Mouse (Mus musculus): Measurements from ENCODE around the gene Cracr2b.

Gene Cracr2b

DNA sequence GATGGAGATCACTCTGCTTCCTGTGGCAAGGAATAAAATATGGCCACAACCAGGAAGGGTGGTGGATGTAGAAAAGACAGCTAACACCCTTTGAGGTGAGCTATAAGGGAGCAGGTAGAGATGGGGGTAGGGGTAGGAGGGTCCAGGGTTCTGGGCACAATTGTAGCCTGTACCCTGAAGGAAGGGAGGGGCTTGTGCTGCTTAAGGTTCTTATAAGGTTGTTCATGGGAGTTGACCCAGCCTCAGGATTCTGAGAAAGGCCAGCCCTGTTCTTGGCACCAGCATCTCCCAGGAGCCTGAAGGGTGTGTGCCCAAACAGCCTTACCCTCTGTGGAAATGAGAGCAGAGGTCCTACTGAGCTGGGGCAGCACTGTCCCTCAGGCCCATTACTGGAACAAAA lies 9.0 kb upstream of the Cracr2b start:
- no peak for DNase-seq (ENCODE audit: low read depth in 2 of 2, low spot score in 2 of 2)

DNA sequence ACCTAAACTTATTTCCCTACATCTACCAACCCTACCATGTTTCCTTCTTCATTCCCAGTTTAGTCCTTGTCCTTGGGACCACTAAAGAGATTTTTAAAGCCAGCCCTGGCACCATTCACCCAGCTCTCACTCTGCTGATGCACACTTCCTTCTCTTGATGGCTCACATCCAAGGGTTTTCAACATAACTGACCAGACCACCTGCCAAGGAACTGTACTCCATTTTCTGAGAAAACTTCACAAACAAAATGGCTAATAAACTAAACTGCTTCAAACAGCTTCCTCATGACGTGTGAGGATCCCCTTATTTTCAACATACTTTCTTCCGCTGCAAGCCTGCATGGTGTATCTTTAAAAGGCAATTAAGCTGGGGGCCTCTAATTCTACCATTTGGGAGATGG lies 7.3 kb upstream of the Cracr2b start:
- DNase-seq (ENCODE audit: low read depth in 2 of 2, low spot score in 2 of 2): no peak

DNA sequence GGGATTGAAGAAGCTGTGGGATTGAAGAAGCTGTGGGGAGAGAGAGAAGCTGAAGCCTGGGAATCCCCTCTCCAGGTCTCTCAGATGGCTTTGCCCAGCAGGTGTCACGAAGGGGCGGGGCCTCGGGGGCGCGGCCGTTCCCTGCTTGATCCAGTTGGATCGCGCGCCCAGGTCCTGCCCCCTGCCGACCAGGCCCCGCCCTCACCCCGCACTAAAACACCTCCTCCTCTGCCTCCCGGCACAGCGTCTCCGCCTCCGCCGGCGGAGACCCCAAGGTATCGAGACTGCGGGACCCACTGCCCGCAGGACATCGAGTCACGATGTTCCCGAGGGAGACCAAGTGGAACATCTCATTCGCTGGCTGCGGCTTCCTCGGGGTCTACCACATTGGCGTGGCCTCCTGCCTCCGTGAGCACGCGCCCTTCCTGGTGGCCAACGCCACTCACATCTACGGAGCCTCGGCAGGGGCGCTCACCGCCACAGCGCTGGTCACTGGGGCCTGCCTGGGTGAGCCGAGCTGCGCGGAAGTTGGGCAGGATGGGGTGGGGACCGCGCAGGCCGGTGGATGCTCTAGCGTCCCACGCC lies 5.8 kb upstream of the Cracr2b start, which contains the start of gene Pnpla2:
TSS of gene Pnpla2 (plus strand) at position 232 of the 585 bp plus-strand sequence.
- peak; percentile 83 to 90 for DNase-seq (ENCODE audit: low read depth in 2 of 2, low spot score in 2 of 2)

DNA sequence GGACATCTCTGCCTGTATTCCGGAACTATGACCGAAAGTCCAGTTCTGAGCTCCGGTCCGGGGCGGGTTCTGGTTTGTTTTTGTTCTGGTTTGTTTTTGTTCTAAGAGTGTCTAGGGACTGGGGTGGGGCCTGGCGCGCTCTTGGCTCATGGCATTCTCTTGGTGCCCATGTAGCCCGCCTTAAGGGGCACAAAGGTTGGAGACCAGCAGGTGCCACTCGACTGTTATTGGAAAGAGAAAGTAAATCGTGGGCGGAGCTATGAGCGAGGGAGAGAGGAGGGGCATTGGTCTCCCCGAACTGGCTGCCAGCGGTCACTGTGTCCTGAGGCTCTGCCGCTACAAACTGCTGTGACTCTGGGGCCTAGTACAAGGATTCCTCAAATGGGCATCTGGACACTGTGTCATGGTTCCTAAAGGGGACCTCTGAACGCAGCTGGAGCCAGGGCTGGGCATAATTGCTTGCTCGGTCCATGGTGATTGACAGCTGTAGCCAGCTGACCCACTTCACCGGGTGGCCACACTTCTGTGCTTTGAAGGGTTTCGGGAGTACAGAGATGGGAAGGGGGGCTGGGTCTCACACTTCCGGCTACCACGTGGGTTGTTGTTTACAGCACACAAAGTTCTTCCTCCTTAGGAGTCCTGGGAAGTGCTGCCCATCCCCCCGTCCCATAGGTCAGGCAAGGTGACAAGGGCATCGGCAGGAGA lies 5.1 kb upstream of the Cracr2b start:
- DNase-seq (ENCODE audit: low read depth in 2 of 2, low spot score in 2 of 2): no peak

DNA sequence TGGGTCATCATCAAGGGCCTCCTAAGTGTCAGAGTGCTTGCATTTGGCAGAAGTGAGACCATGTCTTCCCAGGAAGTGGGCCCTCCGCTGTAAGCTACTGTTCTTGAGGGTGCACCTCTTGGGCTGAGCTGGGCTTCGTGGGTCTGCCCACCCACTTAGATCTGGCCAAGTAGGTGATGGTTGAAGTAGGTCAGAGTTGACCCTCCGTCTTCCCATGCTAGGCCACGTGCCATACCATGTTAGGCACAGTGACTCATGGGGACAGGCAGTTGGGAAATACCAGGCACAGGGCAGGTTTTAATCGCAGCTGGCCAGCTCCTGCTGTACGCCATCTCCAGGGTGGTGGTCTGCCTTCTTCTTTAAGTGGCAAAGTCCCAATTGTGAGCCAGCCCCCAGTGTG lies 4.2 kb upstream of the Cracr2b start:
- DNase-seq (ENCODE audit: low read depth in 2 of 2, low spot score in 2 of 2): no peak

DNA sequence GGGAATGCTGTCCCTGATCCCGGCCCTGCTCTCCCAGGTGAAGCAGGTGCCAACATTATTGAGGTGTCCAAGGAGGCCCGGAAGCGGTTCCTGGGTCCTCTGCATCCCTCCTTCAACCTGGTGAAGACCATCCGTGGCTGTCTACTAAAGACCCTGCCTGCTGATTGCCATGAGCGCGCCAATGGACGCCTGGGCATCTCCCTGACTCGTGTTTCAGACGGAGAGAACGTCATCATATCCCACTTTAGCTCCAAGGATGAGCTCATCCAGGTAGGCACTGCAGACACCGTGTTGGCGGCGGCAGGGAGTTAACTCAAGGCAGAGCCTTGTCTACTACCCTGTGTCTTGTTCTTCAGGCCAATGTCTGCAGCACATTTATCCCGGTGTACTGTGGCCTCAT lies 3.7 kb upstream of the Cracr2b start:
- no peak for DNase-seq (ENCODE audit: low read depth in 2 of 2, low spot score in 2 of 2)

DNA sequence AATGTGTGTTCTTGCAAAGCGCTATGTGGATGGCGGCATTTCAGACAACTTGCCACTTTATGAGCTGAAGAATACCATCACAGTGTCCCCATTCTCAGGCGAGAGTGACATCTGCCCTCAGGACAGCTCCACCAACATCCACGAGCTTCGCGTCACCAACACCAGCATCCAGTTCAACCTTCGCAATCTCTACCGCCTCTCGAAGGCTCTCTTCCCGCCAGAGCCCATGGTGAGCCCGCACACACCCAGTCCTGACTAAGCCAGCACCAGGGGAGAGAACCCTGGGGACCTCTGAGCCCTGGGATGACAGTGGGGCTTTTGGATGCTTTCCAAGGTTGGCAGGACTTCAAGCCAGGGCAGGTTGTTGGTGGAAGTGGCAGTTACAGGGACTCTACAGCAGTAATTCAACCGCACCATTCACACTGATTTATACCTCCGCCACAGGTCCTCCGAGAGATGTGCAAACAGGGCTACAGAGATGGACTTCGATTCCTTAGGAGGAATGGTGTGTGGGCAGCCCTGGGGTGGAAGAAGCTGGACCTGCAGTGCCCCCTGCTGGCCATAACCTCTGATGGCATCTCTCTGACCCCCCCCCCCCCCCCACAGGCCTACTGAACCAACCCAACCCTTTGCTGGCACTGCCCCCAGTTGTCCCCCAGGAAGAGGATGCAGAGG lies 2.8 kb upstream of the Cracr2b start:
- DNase-seq (ENCODE audit: low read depth in 2 of 2, low spot score in 2 of 2): peak in 1 of 2 experiments; percentile 67

DNA sequence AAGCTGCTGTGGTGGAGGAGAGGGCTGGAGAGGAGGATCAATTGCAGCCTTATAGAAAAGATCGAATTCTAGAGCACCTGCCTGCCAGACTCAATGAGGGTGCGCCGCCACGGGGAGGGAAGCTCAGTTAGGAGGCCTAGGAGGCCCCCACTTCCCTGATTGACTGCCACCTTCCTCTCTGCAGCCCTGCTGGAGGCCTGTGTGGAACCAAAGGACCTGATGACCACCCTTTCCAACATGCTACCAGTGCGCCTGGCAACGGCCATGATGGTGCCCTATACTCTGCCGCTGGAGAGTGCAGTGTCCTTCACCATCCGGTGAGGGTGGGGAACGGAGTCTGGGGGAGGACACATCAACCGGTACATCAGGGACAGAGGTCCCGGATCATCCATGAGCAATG lies 2.2 kb upstream of the Cracr2b start:
- no peak for DNase-seq (ENCODE audit: low read depth in 2 of 2, low spot score in 2 of 2)

DNA sequence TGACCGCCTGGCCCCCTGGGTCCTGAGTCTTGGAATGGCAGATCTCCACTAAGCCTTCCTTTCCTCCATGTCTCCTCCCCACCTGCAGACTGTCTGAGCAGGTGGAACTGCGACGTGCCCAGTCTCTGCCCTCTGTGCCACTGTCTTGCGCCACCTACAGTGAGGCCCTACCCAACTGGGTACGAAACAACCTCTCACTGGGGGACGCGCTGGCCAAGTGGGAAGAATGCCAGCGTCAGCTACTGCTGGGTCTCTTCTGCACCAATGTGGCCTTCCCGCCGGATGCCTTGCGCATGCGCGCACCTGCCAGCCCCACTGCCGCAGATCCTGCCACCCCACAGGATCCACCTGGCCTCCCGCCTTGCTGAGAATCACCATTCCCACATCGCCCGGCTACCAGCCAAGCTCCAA lies 1.6 kb upstream of the Cracr2b start:
- no peak for DNase-seq (ENCODE audit: low read depth in 2 of 2, low spot score in 2 of 2)

DNA sequence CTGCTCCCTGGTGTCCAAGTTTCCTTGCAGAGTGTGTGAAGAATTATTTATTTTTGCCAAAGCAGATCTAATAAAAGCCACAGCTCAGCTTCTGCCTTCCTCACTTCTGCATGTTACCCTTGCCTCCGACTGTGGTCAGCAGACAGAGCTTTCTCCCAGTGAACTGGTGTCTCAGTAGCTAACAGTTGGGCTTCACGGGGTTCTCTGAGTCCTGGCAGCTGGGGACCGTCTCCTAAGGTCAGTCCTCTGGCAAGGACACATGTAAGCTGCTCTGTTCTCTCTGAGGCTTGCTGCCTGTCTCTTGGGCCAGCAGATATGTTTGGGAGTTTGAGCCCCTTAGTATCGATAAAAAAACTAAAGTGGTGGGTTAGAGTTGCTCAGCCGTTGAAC lies 898 bp upstream of the Cracr2b start:
- no peak for DNase-seq (ENCODE audit: low read depth in 2 of 2, low spot score in 2 of 2)

DNA sequence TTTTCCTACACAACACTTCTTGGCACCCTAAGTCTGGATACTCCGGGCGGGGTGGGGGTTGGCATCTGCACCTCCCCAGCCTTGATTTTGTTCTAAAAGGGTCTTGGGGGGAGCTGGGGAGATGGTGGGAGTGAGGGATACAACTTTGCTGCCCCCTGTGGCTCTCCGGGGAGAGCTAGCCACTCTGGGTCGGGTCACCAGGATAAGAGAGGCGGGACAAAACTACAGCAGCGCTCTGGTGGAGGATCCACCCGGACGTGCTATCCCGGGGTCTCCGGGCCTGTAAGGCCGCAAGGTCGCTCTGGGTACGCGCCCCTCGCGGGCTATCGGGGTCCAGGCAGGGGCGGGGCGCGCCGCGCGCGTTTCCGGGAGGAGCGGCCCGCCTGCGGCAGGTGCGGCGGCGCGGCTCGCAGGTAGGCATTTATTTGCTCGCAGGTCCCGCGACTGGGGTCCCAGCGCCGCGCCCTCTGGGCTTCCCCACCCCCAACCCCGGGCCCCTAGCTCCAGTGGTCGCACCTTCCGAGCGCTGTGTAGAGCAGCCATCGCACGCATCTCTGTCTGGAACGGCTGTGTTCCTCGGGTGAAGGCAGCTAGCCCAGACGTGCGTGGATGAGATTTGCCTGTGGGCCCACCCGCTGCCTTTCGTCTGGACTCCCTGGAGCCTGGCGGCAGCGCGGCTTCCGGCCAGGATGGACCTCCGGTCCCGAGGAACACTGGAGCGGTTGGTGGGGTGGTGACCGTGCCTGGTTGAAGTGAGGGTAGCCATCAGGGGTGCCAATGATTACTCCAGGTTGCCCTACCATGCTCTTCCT lies 833 bp downstream of the Cracr2b start:
- no peak for DNase-seq (ENCODE audit: low read depth in 2 of 2, low spot score in 2 of 2)

DNA sequence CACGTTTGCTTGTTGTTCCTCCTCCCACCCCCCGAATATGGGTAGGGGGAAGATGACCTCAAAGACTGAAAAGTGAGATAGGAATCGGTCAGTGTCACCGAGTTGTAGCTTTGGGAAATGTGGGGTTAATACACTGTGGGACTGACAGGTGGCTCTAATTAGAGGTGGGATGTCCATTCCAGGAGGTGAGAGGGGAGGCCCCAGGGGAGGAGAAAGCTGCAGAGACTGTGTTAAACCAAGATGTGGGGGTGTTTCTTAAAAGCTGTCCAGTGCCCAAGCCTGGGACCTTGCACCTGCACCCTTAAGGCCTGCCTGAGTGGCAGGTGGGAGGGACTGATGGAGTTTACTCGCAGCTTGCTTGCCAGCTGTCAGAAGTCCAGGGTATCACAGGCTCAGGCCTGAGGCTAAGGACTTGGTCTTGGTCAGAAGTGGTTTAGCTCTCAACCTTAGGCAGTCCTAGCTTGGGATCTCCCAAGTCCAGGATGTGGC lies 1.5 kb downstream of the Cracr2b start:
- DNase-seq (ENCODE audit: low read depth in 2 of 2, low spot score in 2 of 2): no peak

DNA sequence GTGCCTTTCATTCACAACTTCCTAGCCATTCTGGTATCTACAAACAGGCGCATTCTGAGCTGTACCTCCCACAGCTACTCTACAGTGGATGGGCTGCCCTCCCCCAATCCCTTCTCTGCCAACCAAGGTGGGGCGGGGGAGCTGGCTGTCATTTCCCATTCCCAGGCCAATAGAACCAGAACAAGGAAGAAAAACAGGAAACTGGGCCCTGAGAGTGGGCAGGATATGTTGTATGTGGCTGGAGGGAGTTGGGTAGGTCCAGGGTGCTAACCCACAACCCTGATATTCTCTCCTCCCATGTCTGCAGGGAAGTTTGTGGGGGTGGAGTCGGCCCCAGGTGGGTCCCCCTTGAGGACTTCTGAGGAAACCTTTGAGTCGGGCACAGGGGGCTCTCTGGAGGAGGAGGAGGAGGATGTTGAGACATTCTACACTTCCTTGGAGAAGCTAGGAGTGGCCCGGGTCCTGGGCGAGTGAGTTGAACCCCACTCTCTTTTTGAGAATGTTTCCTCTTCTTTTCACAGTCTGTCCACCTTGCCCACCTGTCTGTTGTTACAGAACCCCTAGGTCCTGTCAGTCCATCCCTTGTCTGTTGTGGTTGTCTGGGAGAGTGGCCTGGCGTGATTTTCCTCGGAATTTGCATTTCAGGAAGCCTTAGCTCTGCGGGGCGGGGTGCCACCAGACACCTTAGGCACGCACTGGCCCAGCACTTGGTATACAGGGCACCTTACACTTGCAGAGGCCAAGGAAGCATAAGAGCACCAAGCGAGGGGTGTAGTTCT lies 3.1 kb downstream of the Cracr2b start:
- no peak for DNase-seq (ENCODE audit: low read depth in 2 of 2, low spot score in 2 of 2)

DNA sequence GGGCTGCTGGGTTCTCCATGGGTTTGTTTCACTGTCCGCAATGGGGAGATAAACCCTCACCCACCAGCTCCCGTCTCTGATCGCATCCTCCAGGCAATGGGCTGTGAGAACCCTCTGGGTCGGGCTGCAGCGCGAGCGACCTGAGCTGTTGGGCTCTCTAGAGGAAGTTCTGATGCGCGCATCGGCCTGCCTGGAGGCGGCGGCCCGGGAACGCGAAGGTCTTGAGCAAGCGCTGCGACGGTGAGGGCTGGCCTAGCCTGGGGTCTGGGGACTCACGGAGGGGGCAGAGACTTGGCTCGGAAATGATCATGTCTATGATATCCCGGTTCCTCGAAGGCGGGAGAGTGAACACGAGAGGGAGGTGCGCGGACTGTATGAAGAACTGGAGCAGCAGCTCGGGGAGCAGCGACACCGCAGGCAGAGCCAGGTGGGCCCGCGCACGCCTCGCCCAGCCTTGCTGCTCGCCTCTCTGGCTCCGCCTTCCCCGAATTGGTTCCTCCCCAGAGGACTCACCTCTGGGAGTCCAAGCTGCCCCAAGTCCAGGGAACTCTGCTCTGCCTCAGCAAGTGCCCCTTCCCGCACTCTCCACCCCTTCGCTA lies 3.8 kb downstream of the Cracr2b start:
- no peak for DNase-seq (ENCODE audit: low read depth in 2 of 2, low spot score in 2 of 2)

DNA sequence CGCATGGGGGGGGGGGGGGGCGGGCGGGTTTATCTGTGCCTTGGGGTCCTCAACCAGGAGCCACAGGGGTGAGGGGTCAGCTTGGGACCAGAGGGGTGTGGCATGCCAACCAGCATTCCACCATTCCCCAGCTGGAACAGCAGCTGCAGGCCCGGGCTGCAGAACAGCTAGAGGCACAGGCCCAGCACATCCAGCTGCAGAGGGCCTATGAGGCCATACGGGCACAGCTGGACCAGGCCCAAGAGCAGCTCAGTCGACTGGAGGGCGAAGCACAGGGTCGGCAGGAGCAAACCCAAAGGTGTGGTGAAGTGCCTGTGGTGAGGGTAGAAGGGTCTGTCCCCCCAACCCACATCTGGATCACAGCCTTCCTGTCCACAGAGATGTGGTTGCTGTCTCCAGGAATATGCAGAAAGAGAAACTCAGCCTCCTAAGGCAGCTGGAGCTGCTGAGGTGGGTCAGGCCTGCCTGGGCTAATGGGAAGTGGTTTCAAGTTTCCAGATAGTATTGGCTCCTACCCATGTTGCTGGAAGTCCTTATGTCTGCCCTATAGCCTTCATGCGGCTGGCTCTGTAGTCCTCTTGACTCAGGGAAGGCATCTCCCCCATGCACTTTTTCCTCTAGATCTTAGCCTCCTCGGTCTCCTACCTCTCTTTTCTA lies 4.6 kb downstream of the Cracr2b start:
- no peak for DNase-seq (ENCODE audit: low read depth in 2 of 2, low spot score in 2 of 2)

DNA sequence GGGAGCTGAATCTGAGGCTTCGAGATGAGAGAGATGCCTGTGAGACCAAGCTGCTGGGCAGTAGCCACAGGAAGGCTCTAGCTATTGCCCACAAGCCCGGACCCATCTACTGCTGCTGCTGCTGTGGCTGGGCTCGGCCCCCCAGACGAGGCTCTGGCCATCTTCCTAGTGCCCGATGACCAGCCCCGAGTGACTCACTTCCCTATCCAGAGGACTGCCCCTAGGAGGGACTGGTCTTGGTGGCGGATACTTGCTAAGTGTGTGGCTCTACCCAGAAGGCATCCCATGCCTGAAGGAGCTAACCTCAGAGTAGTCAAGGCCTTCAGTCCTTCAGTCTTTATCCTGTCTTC lies 5.1 kb downstream of the Cracr2b start:
- no peak for DNase-seq (ENCODE audit: low read depth in 2 of 2, low spot score in 2 of 2)

DNA sequence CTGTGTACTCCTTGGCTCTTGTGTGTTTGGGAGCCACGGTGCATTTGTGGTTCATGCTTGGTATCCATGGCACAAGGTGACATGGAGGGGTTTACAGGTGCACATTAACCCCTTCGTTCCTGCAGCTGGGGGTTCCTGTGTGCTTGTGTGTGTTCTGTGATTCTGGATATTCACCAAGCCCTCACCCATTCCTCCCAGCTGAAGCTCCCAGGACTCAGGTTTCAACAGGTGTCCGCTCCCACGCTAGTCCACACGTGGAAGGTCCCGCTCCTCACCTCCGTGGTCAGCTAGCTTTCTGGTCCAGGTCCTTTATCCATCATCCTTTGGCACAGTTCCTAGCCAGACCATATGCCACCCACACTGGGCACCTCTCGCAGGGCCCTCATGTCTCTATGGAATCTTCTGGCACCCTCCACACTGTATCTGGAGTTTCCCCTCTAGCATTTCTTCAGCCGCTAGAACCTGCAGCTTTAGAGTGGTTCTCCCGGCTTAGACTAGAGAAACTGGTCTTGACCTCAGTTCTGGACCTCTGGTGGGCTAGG lies 5.8 kb downstream of the Cracr2b start:
- DNase-seq (ENCODE audit: low read depth in 2 of 2, low spot score in 2 of 2): no peak

DNA sequence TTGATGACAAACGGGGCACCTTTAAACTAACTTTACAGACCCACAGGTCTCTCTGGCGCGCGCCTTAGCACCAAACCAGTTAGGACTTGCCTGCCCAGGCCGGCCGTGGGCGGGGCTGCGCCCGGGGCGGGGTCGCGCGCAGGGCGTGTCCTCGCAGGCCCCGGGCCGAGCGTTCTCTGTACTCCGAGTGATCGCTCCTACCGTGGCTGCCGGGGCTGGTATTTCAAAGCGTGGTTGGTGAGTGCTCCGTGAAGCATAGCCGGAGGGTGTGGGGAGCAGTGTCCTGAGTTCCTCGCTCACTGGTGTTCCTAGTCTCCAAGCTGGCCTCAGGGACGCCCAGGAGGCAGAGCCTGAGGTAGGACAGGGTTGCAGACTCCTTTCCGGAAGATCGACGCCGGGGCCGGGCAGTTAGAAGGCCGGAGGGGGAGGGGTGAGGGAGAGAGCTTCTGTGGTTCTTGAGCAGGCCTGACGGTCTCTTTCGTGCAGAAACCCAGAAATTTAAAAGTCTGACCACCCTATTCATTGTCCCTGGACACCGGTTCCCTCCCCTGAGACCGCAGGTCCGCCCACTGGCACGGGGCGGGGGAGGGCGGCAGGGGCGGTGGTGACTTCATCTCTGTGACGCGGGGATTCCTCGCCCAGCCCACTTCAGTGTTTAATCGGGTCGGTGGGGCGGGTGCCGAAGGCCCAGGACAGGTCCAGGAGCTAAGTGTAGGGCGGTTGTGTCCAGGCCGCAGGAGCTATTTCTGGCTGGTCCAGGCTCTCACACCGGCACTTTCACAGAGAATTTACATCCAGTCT lies 6.5 kb downstream of the Cracr2b start, which contains the start of gene Cd151:
TSS of gene Cd151 (plus strand) at position 163 of the 801 bp plus-strand sequence.
- no peak for DNase-seq (ENCODE audit: low read depth in 2 of 2, low spot score in 2 of 2)

DNA sequence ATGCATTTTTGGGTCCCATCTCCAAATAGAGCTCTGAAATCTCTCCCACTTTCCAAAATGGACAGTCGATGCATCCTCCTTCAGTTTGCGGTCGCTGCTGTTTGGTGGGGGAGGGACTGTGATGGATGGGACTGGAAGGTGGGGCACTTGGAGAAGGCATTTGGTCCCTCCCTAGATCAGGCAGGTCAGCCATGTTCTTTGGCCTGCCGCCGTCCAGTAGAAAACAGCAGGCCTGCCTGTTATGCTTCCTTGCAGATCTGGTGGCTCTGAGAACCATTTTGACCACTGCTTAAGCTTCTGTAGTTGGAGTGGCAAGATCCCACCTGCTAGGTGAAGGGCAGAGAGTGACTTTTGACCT lies 7.2 kb downstream of the Cracr2b start:
- no peak for DNase-seq (ENCODE audit: low read depth in 2 of 2, low spot score in 2 of 2)
